Mouse (Mus musculus) MEL (cell line): ENCODE measurements at regions not wholly inside any gene's neighbourhood (a gene's known extent, or its start where the extent isn't known, plus 50 kb on each side); places are given as distances from the start of the nearest gene placed in this dataset.

Experiments
- DNase-seq: peaks from one replicate; pipeline ENCODE4 v3.0.0; 2011; ENCODE audit warnings: low read depth, low spot score
- H3K27ac ChIP-seq: 2 replicates; pipeline ENCODE4 v1.5.1; 2012; ENCODE audit warnings: low read depth, mild to moderate bottlenecking, control low read depth, low read length, moderate library complexity; ENCODE audit not compliant: control insufficient read depth
- H3K27me3 ChIP-seq, 2 experiments: fragments of 150-350 bp in 1 of 2; sonication (generic) in 1 of 2; 2 replicates each; pipeline ENCODE4 v1.6.1; 2012; ENCODE audit warnings: low read length in 2 of 2, mild to moderate bottlenecking in 2 of 2, improper control_type of control experiment in 1 of 2, moderate library complexity in 1 of 2; ENCODE audit not compliant: insufficient read depth in 2 of 2, control insufficient read depth in 1 of 2
- H3K36me3 ChIP-seq, 2 experiments: 2 replicates each; pipeline ENCODE4 v1.6.1; 2012 to 2014; ENCODE audit warnings: low read length in 2 of 2, improper control_type of control experiment in 1 of 2, inconsistent platforms in 1 of 2, mild to moderate bottlenecking in 1 of 2; ENCODE audit not compliant: insufficient read depth in 2 of 2, control insufficient read depth in 1 of 2
- H3K4me1 ChIP-seq, 2 experiments: fragments of 150-350 bp in 1 of 2; sonication (generic) in 1 of 2; 2 replicates each; pipeline ENCODE4 v1.6.1; 2012; ENCODE audit warnings: low read length in 2 of 2, improper control_type of control experiment in 1 of 2, mild to moderate bottlenecking in 1 of 2; ENCODE audit not compliant: insufficient read depth in 2 of 2, control insufficient read depth in 1 of 2
- H3K4me3 ChIP-seq, 2 experiments: fragments of 150-350 bp in 1 of 2; sonication (generic) in 1 of 2; 2 replicates each; pipeline ENCODE4 v1.5.1; 2012; ENCODE audit warnings: low read depth in 2 of 2, low read length in 2 of 2, mild to moderate bottlenecking in 2 of 2, moderate library complexity in 2 of 2, control low read depth in 1 of 2, improper control_type of control experiment in 1 of 2; ENCODE audit not compliant: control insufficient read depth in 1 of 2, insufficient read depth in 1 of 2
- H3K79me2 ChIP-seq: 2 replicates; pipeline ENCODE4 v1.6.1; 2012; ENCODE audit warnings: mild to moderate bottlenecking, low read length, moderate library complexity; ENCODE audit not compliant: control insufficient read depth, poor library complexity, insufficient read depth
- H3K9ac ChIP-seq: 2 replicates; pipeline ENCODE4 v1.6.1; 2012; ENCODE audit warnings: low read depth, mild to moderate bottlenecking, control low read depth, low read length, moderate library complexity; ENCODE audit not compliant: control insufficient read depth, poor library complexity, severe bottlenecking
- H3K9me3 ChIP-seq: fragments of 150-350 bp; sonication (generic); replicated peaks from 2 replicates; pipeline ENCODE4 v1.6.1; 2012; ENCODE audit warnings: mild to moderate bottlenecking, low read length, improper control_type of control experiment, moderate library complexity; ENCODE audit not compliant: insufficient read depth
- CHD2 ChIP-seq: IDR thresholded peaks from 2 replicates; pipeline ENCODE4 v1.6.1; 2011; ENCODE audit warnings: low read length, improper control_type of control experiment
- ETS1 ChIP-seq: IDR thresholded peaks from 2 replicates; pipeline ENCODE4 v1.6.1; 2012; ENCODE audit warnings: low read depth, mild to moderate bottlenecking, inconsistent platforms, low read length, improper control_type of control experiment, moderate library complexity
- GABPA ChIP-seq: IDR thresholded peaks from 2 replicates; pipeline ENCODE4 v1.6.1; 2012; ENCODE audit warnings: low read depth, mild to moderate bottlenecking, inconsistent platforms, low read length, improper control_type of control experiment, moderate library complexity
- JUND ChIP-seq: IDR thresholded peaks from 2 replicates; pipeline ENCODE4 v1.6.1; 2011; ENCODE audit warnings: low read depth, mild to moderate bottlenecking, improper control_type of control experiment, low read length
- MAZ ChIP-seq: IDR thresholded peaks from 2 replicates; pipeline ENCODE4 v1.6.1; 2012; ENCODE audit warnings: low read depth, mild to moderate bottlenecking, inconsistent platforms, low read length, improper control_type of control experiment
- MEF2A ChIP-seq: IDR thresholded peaks from 2 replicates; pipeline ENCODE4 v1.6.1; 2014; ENCODE audit warnings: low read depth, mild to moderate bottlenecking, inconsistent platforms, low read length, improper control_type of control experiment; ENCODE audit not compliant: poor library complexity, insufficient replicate concordance, severe bottlenecking; ENCODE audit errors: extremely low read depth
- NELFE ChIP-seq: IDR thresholded peaks from 2 replicates; pipeline ENCODE4 v1.6.1; 2011; ENCODE audit warnings: low read depth, low read length, improper control_type of control experiment
- POLR2AphosphoS2 ChIP-seq: IDR thresholded peaks from 2 replicates; pipeline ENCODE4 v1.6.1; 2011; ENCODE audit warnings: low read length, improper control_type of control experiment
- RAD21 ChIP-seq: IDR thresholded peaks from 2 replicates; pipeline ENCODE4 v1.6.1; 2011; ENCODE audit warnings: mild to moderate bottlenecking, low read depth, low read length, improper control_type of control experiment
- RCOR1 ChIP-seq: IDR thresholded peaks from 2 replicates; pipeline ENCODE4 v1.6.1; 2012; ENCODE audit warnings: low read depth, mild to moderate bottlenecking, inconsistent platforms, low read length, improper control_type of control experiment
- SIN3A ChIP-seq: IDR thresholded peaks from 2 replicates; pipeline ENCODE4 v1.6.1; 2012; ENCODE audit warnings: low read length, improper control_type of control experiment, inconsistent platforms
- SMC3 ChIP-seq: IDR thresholded peaks from 2 replicates; pipeline ENCODE4 v1.6.1; 2011; ENCODE audit warnings: low read depth, low read length, improper control_type of control experiment
- TAL1 ChIP-seq: IDR thresholded peaks from 2 replicates; pipeline ENCODE4 v1.6.1; 2012; ENCODE audit warnings: mild to moderate bottlenecking, inconsistent platforms, low read length, moderate library complexity, mixed read lengths
- UBTF ChIP-seq: IDR thresholded peaks from 2 replicates; pipeline ENCODE4 v1.6.1; 2012; ENCODE audit warnings: low read depth, mild to moderate bottlenecking, inconsistent platforms, low read length, improper control_type of control experiment, moderate library complexity, borderline replicate concordance; ENCODE audit not compliant: insufficient read depth
- USF2 ChIP-seq, 2 experiments: IDR thresholded peaks; 2 replicates each; pipeline ENCODE4 v1.6.1; 2011 to 2012; ENCODE audit warnings: improper control_type of control experiment in 2 of 2, low read length in 2 of 2, borderline replicate concordance in 1 of 2, inconsistent platforms in 1 of 2, low read depth in 1 of 2, mild to moderate bottlenecking in 1 of 2; ENCODE audit not compliant: insufficient read depth in 1 of 2
- ZC3H11A ChIP-seq: IDR thresholded peaks from 2 replicates; pipeline ENCODE4 v1.6.1; 2012; ENCODE audit warnings: low read depth, mild to moderate bottlenecking, inconsistent platforms, low read length, improper control_type of control experiment
- ZKSCAN1 ChIP-seq: IDR thresholded peaks from 2 replicates; pipeline ENCODE4 v1.6.1; 2012; ENCODE audit warnings: low read depth, mild to moderate bottlenecking, inconsistent platforms, low read length, improper control_type of control experiment, moderate library complexity

- H3K9ac ChIP-seq, result no peak overlapping the region
- no peaks in the 10 kb centered on the region for H3K9me3 ChIP-seq
- H3K4me1 ChIP-seq, result no peaks in the 10 kb centered on the region; a peak in 1 of 4 replicates
- no peak overlapping the region for H3K4me3 ChIP-seq
- H3K27ac ChIP-seq, result no peak overlapping the region
- no peak for DNase-seq
- H3K36me3 ChIP-seq, result no peaks in the 10 kb centered on the region
- H3K27me3 ChIP-seq, result no peaks in the 10 kb centered on the region
- no peaks in the 10 kb centered on the region for H3K79me2 ChIP-seq
- TF ChIP-seq ETS1, result no peak
- no peak for TF ChIP-seq ZKSCAN1
- TF ChIP-seq TAL1, result no peak
- no peak for TF ChIP-seq NELFE
Observed at GRCm38 (mm10) chr13:119337861-119338260, 90.5 kb upstream of the Paip1 start.

GRCm38 (mm10) chr13:119339016-119339415 lies 89.4 kb upstream of the Paip1 start:
- no peak overlapping the region for H3K9ac ChIP-seq
- no peak overlapping the region for H3K27ac ChIP-seq
- no peaks in the 10 kb centered on the region; a peak in 1 of 4 replicates for H3K4me1 ChIP-seq
- TF ChIP-seq JUND (no peak), GABPA (no peak), CHD2 (no peak)
- no peak overlapping the region for H3K4me3 ChIP-seq
- H3K79me2 ChIP-seq, result no peaks in the 10 kb centered on the region
- no peaks in the 10 kb centered on the region for H3K36me3 ChIP-seq
- no peak for DNase-seq
- no peaks in the 10 kb centered on the region for H3K27me3 ChIP-seq
- no peaks in the 10 kb centered on the region for H3K9me3 ChIP-seq

GRCm38 (mm10) chr13:119339762-119340161 lies 88.6 kb upstream of the Paip1 start:
- H3K27ac ChIP-seq, result no peak overlapping the region
- H3K79me2 ChIP-seq, result no peaks in the 10 kb centered on the region
- no peaks in the 10 kb centered on the region for H3K27me3 ChIP-seq
- no peak overlapping the region for H3K9ac ChIP-seq
- DNase-seq, result no peak
- no peak overlapping the region for H3K4me3 ChIP-seq
- no peaks in the 10 kb centered on the region for H3K9me3 ChIP-seq
- H3K36me3 ChIP-seq, result no peaks in the 10 kb centered on the region
- no peaks in the 10 kb centered on the region; a peak in 1 of 4 replicates for H3K4me1 ChIP-seq
- TF ChIP-seq RCOR1 (no peak), RAD21 (no peak), MEF2A (no peak), UBTF (no peak), ZC3H11A (no peak), ETS1 (no peak), SIN3A (no peak), USF2 (IDR thresholded peaks at IDR 0.05; ENCODE audit: borderline replicate concordance in 1 of 2, insufficient read depth in 1 of 2, low read depth in 1 of 2, low read length in 2 of 2) (no peak), MAZ (no peak), GABPA (no peak), NELFE (no peak), POLR2AphosphoS2 (no peak), SMC3 (no peak)
